Mouse (Mus musculus): Measurements from ENCODE around the gene Gm13057. TPM values are rescaled to one million over a fixed set of nuclear protein-coding genes. Genes with fewer than 3 reads are reported as not detected.
"Not testable (repeated sequence)": the region's sequence is repeated elsewhere in the genome, so short reads cannot be mapped to it uniquely, and the experiment has no call there.

Gm13057 gene
- polyA plus RNA-seq (2014; fragmentation: Nextera tagmentation; extraction: Ambion mirVana) = not detected in 2 replicates

DNA sequence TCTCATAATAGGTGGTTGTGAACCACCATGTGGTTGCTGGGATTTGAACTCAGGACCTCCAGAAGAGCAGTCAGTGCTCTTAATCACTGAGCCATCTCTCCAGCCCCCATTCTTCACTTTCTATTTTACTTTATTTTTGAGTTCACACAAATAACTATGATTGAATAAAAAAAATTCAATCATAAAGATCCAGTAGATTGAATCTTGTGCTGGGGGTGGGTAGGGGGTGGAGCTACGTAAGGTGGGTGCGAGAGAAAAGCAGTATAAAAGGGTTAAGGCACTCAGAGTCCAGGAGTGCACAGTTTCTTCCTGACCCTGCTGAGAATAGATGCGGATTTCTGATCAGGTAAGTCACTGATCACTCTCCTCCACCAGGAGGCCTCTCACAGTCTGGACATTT is at the start of gene Gm13057, which contains the start of gene BC080695:
Gm13057 (plus strand) TSS at position 310 of the 400 bp plus-strand sequence.
BC080695 (plus strand) TSS at position 301 of the 400 bp plus-strand sequence.
- H3K36me3 ChIP-seq (ENCODE audit: control insufficient read depth, insufficient read depth, low read length) = not testable (repeated sequence)

DNA sequence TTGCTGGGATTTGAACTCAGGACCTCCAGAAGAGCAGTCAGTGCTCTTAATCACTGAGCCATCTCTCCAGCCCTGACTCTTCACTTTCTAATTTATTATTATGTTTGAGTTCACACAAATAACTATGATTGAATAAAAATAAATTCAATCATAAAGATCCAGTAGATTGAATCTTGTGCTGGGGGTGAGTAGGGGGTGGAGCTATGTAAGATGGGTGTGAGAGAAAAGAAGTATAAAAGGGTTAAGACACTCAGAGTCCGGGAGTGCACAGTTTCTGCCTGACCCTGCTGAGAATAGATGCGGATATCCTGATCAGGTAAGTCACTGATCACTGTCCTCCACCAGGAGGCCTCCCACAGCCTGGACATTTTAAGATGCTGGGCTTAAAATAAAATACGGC is 40.5 kb upstream of the Gm13057 start, which contains the start of gene Gm13043:
Gm13043 (plus strand) TSS at position 301 of the 400 bp plus-strand sequence.
- no peaks in the 10 kb centered on the region for H3K27me3 ChIP-seq (ENCODE audit: control insufficient read depth, insufficient read depth, low read length)
- no peaks in the 10 kb centered on the region for H3K36me3 ChIP-seq (ENCODE audit: control insufficient read depth, insufficient read depth, low read length)
- no peak for ATAC-seq (ENCODE audit: low FRiP score, low TSS enrichment)
- no peak within 1 kb of the TSS for H3K4me3 ChIP-seq (ENCODE audit: low read length)
- no peaks in the 10 kb centered on the region for H3K9me3 ChIP-seq (ENCODE audit: control insufficient read depth, low read length)
- no peak within 1 kb of the TSS for H3K27ac ChIP-seq (ENCODE audit: low read depth, low read length)
- H3K4me1 ChIP-seq (ENCODE audit: control insufficient read depth, insufficient read depth, low read length) = no peaks in the 10 kb centered on the region
- 84% methylated on average over 3 of the region's 3 CpGs for WGBS
- H3K4me2 ChIP-seq (replicated peaks; ENCODE audit: low read depth, low read length) = no peak within 1 kb of the TSS
- no peak within 1 kb of the TSS for H3K9ac ChIP-seq (ENCODE audit: low read depth, low read length)

More for the DNA sequence above, at the start of gene Gm13057, which contains the start of gene BC080695:
- ATAC-seq (ENCODE audit: low FRiP score, low TSS enrichment); H3K4me2 ChIP-seq (replicated peaks; ENCODE audit: low read depth, low read length); H3K27me3 ChIP-seq (ENCODE audit: control insufficient read depth, insufficient read depth, low read length); H3K4me1 ChIP-seq (ENCODE audit: control insufficient read depth, insufficient read depth, low read length); H3K27ac ChIP-seq (ENCODE audit: low read depth, low read length); H3K4me3 ChIP-seq (ENCODE audit: low read length); H3K9ac ChIP-seq (ENCODE audit: low read depth, low read length); H3K9me3 ChIP-seq (ENCODE audit: control insufficient read depth, low read length): not testable (repeated sequence)
- no CpG with 5 or more reads among the region's 3 CpGs for WGBS

- not testable (repeated sequence) for H3K27me3 ChIP-seq (ENCODE audit: control insufficient read depth, insufficient read depth, low read length); H3K4me3 ChIP-seq (ENCODE audit: low read length); H3K27ac ChIP-seq (ENCODE audit: low read depth, low read length); H3K36me3 ChIP-seq (ENCODE audit: control insufficient read depth, insufficient read depth, low read length); H3K9me3 ChIP-seq (ENCODE audit: control insufficient read depth, low read length); H3K4me1 ChIP-seq (ENCODE audit: control insufficient read depth, insufficient read depth, low read length); H3K9ac ChIP-seq (ENCODE audit: low read depth, low read length); H3K4me2 ChIP-seq (replicated peaks; ENCODE audit: low read depth, low read length); ATAC-seq (ENCODE audit: low FRiP score, low TSS enrichment)
- no CpG with 5 or more reads among the region's 3 CpGs for WGBS
These were observed 15.9 kb upstream of the Gm13057 start, which contains the start of gene Gm13040 for GRCm38 (mm10) chr4:143535654-143536053. Gene Gm13040, plus strand, starts transcription at chr4:143535954.

Other genes with a start within 250 kb of the Gm13057 start
- gene Lrrc38, start 202.0 kb upstream of the Gm13057 start, polyA plus RNA-seq (2014; fragmentation: Nextera tagmentation; extraction: Ambion mirVana) = not detected in 2 replicates
- gene Pramel1, start 157.3 kb upstream of the Gm13057 start, polyA plus RNA-seq (2014; fragmentation: Nextera tagmentation; extraction: Ambion mirVana) = not detected in 2 replicates
- 7.5 and 17.7 TPM in 2 replicates for gene Pramef8, start 139.3 kb upstream of the Gm13057 start, polyA plus RNA-seq (2014; fragmentation: Nextera tagmentation; extraction: Ambion mirVana)
- not detected in 2 replicates for gene Oog4, start 101.4 kb upstream of the Gm13057 start, polyA plus RNA-seq (2014; fragmentation: Nextera tagmentation; extraction: Ambion mirVana)
- not detected in 2 replicates for gene Gm13043, start 40.4 kb upstream of the Gm13057 start, polyA plus RNA-seq (2014; fragmentation: Nextera tagmentation; extraction: Ambion mirVana)
- not detected in 2 replicates for gene Gm13040, start 15.8 kb upstream of the Gm13057 start, polyA plus RNA-seq (2014; fragmentation: Nextera tagmentation; extraction: Ambion mirVana)
- gene BC080695, start within 50 bp of the Gm13057 start, polyA plus RNA-seq (2014; fragmentation: Nextera tagmentation; extraction: Ambion mirVana) = not detected in 2 replicates
- gene Gm13083, start 63.3 kb downstream of the Gm13057 start, polyA plus RNA-seq (2014; fragmentation: Nextera tagmentation; extraction: Ambion mirVana) = not detected in 2 replicates
- not detected in 2 replicates for gene Gm13088, start 105.5 kb downstream of the Gm13057 start, polyA plus RNA-seq (2014; fragmentation: Nextera tagmentation; extraction: Ambion mirVana)
- not detected in 2 replicates for gene Gm13089, start 151.0 kb downstream of the Gm13057 start, polyA plus RNA-seq (2014; fragmentation: Nextera tagmentation; extraction: Ambion mirVana)
- not detected in 2 replicates for gene Gm13078, start 167.7 kb downstream of the Gm13057 start, polyA plus RNA-seq (2014; fragmentation: Nextera tagmentation; extraction: Ambion mirVana)
- gene Gm13023, start 237.6 kb downstream of the Gm13057 start, polyA plus RNA-seq (2014; fragmentation: Nextera tagmentation; extraction: Ambion mirVana) = not detected in 2 replicates